Mouse (Mus musculus) embryonic facial prominence, embryonic 14.5 days (tissue): Measurements from ENCODE around the gene Prrc2c. TPM values are rescaled to one million over a fixed set of nuclear protein-coding genes. Genes with fewer than 3 reads are reported as not detected.
"Not testable (repeated sequence)": the region's sequence is repeated elsewhere in the genome, so short reads cannot be mapped to it uniquely, and the experiment has no call there.

Source experiments
- ATAC-seq: fragments of 200-750 bp; cut with Nextera tagmentation; 2 replicates; pipeline ENCODE4 v1.8.0; 2017; ENCODE audit warnings: low read depth, moderate number of reproducible peaks, moderate TSS enrichment
- DNase-seq: peaks from one replicate; pipeline ENCODE4 v3.0.0-alpha.2; 2015; ENCODE audit warnings: low spot score
- H3K27ac ChIP-seq: fragments of 300-500 bp; sonication (generic); replicated peaks from 2 replicates; pipeline ENCODE4 v1.5.1; 2014; ENCODE audit warnings: low read depth, mild to moderate bottlenecking, low read length, moderate library complexity
- H3K27me3 ChIP-seq: fragments of 300-500 bp; sonication (generic); replicated peaks from 2 replicates; pipeline ENCODE4 v1.6.1; 2014; ENCODE audit warnings: low read length; ENCODE audit not compliant: control insufficient read depth, insufficient read depth
- H3K36me3 ChIP-seq: fragments of 300-500 bp; sonication (generic); 2 replicates; pipeline ENCODE4 v1.6.1; 2014; ENCODE audit warnings: low read length, mixed read lengths; ENCODE audit not compliant: control insufficient read depth, insufficient read depth
- H3K4me1 ChIP-seq: fragments of 300-500 bp; sonication (generic); 2 replicates; pipeline ENCODE4 v1.6.1; 2014; ENCODE audit warnings: antibody characterized with exemption, low read length; ENCODE audit not compliant: control insufficient read depth, insufficient read depth
- H3K4me2 ChIP-seq: fragments of 300-500 bp; sonication (generic); 2 replicates; pipeline ENCODE4 v1.6.1; 2014; ENCODE audit warnings: low read depth, mild to moderate bottlenecking, low read length, moderate library complexity, mixed read lengths
- H3K4me3 ChIP-seq: fragments of 300-500 bp; sonication (generic); 2 replicates; pipeline ENCODE4 v1.5.1; 2014; ENCODE audit warnings: low read depth, mild to moderate bottlenecking, low read length
- H3K9ac ChIP-seq: fragments of 300-500 bp; sonication (generic); 2 replicates; pipeline ENCODE4 v1.6.1; 2014; ENCODE audit warnings: low read depth, mild to moderate bottlenecking, low read length, moderate library complexity, mixed read lengths
- H3K9me3 ChIP-seq: fragments of 300-500 bp; sonication (generic); 2 replicates; pipeline ENCODE4 v1.6.1; 2016; ENCODE audit warnings: low read length; ENCODE audit not compliant: control insufficient read depth
- WGBS: fragments of 180-500 bp; shearing (Covaris S2); extraction: QIAGEN DNeasy Blood & Tissue Kit; methylation state at CpG from one replicate; pipeline ENCODE4 v1.1.7; 2014; 5-methylcytosine and 5-hydroxymethylcytosine counted together
- polyA plus RNA-seq: library from polyadenylated mRNA; unstranded; fragments of >200 nt; fragmentation: Nextera tagmentation; extraction: Ambion mirVana; gene quantifications from 2 replicates; pipeline ENCODE4 v1.2.1, GENCODE M21; 2014

The Prrc2c gene
- polyA plus RNA-seq = 140 and 150 TPM in 2 replicates

- Histone ChIP-seq H3K4me1 (peaks cover 19% of the 10 kb centered on the region), H3K4me2 (peak within 1 kb of the TSS; percentile 75), H3K27ac (peak within 1 kb of the TSS; percentile 100), H3K4me3 (peak within 1 kb of the TSS; percentile 99), H3K9me3 (no peaks in the 10 kb centered on the region), H3K36me3 (no peaks in the 10 kb centered on the region), H3K27me3 (no peaks in the 10 kb centered on the region), H3K9ac (peak within 1 kb of the TSS; percentile 100)
- WGBS = under 1% methylated on average over 36 of the region's 36 CpGs
- peak; percentile 100 for DNase-seq
- ATAC-seq = peak; percentile 92
Observed at GRCm38 (mm10) chr1:162740401-162740835, at the start of gene Prrc2c. TSS of gene Prrc2c (minus strand) at chr1:162740556.

GRCm38 (mm10) chr1:162785222-162785621, 44.9 kb upstream of the Prrc2c start:
- no peak for DNase-seq
- Histone ChIP-seq H3K27ac (no peak overlapping the region), H3K4me3 (no peak overlapping the region), H3K9me3 (no peaks in the 10 kb centered on the region), H3K9ac (no peak overlapping the region), H3K36me3 (no peaks in the 10 kb centered on the region), H3K4me2 (no peak overlapping the region), H3K4me1 (no peaks in the 10 kb centered on the region), H3K27me3 (no peaks in the 10 kb centered on the region)
- 74% methylated on average over 4 of the region's 4 CpGs for WGBS
- no peak for ATAC-seq

GRCm38 (mm10) chr1:162783669-162784248, 43.4 kb upstream of the Prrc2c start:
- 59% methylated on average over 7 of the region's 7 CpGs for WGBS
- H3K4me1 ChIP-seq = no peaks in the 10 kb centered on the region
- no peaks in the 10 kb centered on the region for H3K36me3 ChIP-seq
- ATAC-seq (peak; percentile 81), DNase-seq (peak; percentile 61)
- H3K27ac ChIP-seq = no peak overlapping the region
- no peak overlapping the region for H3K4me3 ChIP-seq
- H3K9ac ChIP-seq = no peak overlapping the region
- H3K27me3 ChIP-seq = no peaks in the 10 kb centered on the region
- no peaks in the 10 kb centered on the region for H3K9me3 ChIP-seq
- no peak overlapping the region for H3K4me2 ChIP-seq

- H3K36me3 ChIP-seq, H3K4me1 ChIP-seq, H3K9ac ChIP-seq, H3K4me2 ChIP-seq, H3K4me3 ChIP-seq, DNase-seq, H3K27ac ChIP-seq, H3K27me3 ChIP-seq, H3K9me3 ChIP-seq, ATAC-seq: not testable (repeated sequence)
- 89% methylated on average over 2 of the region's 2 CpGs for WGBS
Observed at GRCm38 (mm10) chr1:162781035-162781434, 40.7 kb upstream of the Prrc2c start.

GRCm38 (mm10) chr1:162777943-162778538, 37.7 kb upstream of the Prrc2c start:
- WGBS = 82% methylated on average over 5 of the region's 5 CpGs

GRCm38 (mm10) chr1:162773661-162774060, 33.3 kb upstream of the Prrc2c start:
- 64% methylated on average over 4 of the region's 4 CpGs for WGBS
- Histone ChIP-seq H3K27ac (no peak overlapping the region), H3K4me2 (no peak overlapping the region), H3K36me3 (no peaks in the 10 kb centered on the region), H3K9me3 (no peaks in the 10 kb centered on the region), H3K9ac (no peak overlapping the region), H3K4me3 (no peak overlapping the region), H3K4me1 (no peaks in the 10 kb centered on the region), H3K27me3 (no peaks in the 10 kb centered on the region)
- ATAC-seq (no peak), DNase-seq (no peak)

More at GRCm38 (mm10) chr1:162777943-162778538, 37.7 kb upstream of the Prrc2c start:
- no peak overlapping the region for H3K4me2 ChIP-seq
- H3K4me3 ChIP-seq = no peak overlapping the region
- DNase-seq (no peak), ATAC-seq (no peak)
- no peak overlapping the region for H3K27ac ChIP-seq
- H3K27me3 ChIP-seq = no peaks in the 10 kb centered on the region
- H3K9ac ChIP-seq = no peak overlapping the region
- no peaks in the 10 kb centered on the region for H3K36me3 ChIP-seq
- no peaks in the 10 kb centered on the region for H3K4me1 ChIP-seq
- no peaks in the 10 kb centered on the region for H3K9me3 ChIP-seq

- Histone ChIP-seq H3K9me3 (no peaks in the 10 kb centered on the region), H3K27me3 (no peaks in the 10 kb centered on the region), H3K36me3 (no peaks in the 10 kb centered on the region), H3K9ac (no peak overlapping the region), H3K4me2 (no peak overlapping the region), H3K27ac (no peak overlapping the region), H3K4me1 (no peaks in the 10 kb centered on the region), H3K4me3 (no peak overlapping the region)
- WGBS = 45% methylated on average over 4 of the region's 4 CpGs
- ATAC-seq (no peak), DNase-seq (no peak)
Observed at GRCm38 (mm10) chr1:162771617-162772360, 31.4 kb upstream of the Prrc2c start.

GRCm38 (mm10) chr1:162752009-162752408, 11.7 kb upstream of the Prrc2c start:
- DNase-seq (no peak), ATAC-seq (no peak)
- no peak overlapping the region for H3K4me2 ChIP-seq
- H3K4me3 ChIP-seq = no peak overlapping the region
- H3K9ac ChIP-seq = no peak overlapping the region
- 85% methylated on average over 6 of the region's 6 CpGs for WGBS
- H3K27me3 ChIP-seq = no peaks in the 10 kb centered on the region
- no peaks in the 10 kb centered on the region for H3K36me3 ChIP-seq
- H3K27ac ChIP-seq = no peak overlapping the region
- no peaks in the 10 kb centered on the region for H3K9me3 ChIP-seq
- no peaks in the 10 kb centered on the region for H3K4me1 ChIP-seq
